Mouse (Mus musculus) spleen, postnatal 10 days (tissue): ENCODE data around the gene Nrm.

ENCODE experiments used
- DNase-seq, 2 experiments: peaks; one replicate each; pipeline ENCODE4 v3.0.0; 2021 to 2022; ENCODE audit warnings: low spot score in 2 of 2

Gene Nrm

GRCm38 (mm10) chr17:35861198-35861857 is at the start of gene Nrm:
Gene Nrm (plus strand): TSS chr17:35861318.
- DNase-seq: peak; percentile 89 to 94

DNA sequence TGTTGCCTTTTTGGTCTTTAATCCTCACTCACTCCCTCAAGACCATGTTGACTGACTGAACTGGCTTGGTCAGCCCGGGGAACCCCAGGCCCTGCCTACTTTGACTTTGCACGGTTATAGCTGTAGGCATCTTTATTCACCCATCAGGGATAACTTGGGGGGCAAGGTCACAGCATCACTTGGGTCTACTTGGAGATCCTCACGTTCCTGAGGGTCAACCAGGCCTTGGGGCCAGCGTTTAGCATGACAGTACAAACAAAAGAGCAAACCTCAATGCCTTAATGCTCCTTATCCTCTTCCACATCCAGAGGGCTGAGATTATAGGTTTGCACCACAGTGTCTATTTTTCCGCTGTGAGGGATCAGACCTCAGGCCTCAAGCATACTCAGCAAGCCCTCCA is 48.8 kb upstream of the Nrm start:
- no peak for DNase-seq

GRCm38 (mm10) chr17:35812736-35813135 is 48.4 kb upstream of the Nrm start:
- no peak for DNase-seq

- peak in 1 of 2 experiments; percentile 57 for DNase-seq
Observed at GRCm38 (mm10) chr17:35813245-35813647, 47.9 kb upstream of the Nrm start.

GRCm38 (mm10) chr17:35813653-35814052 is 47.5 kb upstream of the Nrm start:
- no peak for DNase-seq

- DNase-seq: no peak
Observed at GRCm38 (mm10) chr17:35814678-35815077, 46.4 kb upstream of the Nrm start.

DNA sequence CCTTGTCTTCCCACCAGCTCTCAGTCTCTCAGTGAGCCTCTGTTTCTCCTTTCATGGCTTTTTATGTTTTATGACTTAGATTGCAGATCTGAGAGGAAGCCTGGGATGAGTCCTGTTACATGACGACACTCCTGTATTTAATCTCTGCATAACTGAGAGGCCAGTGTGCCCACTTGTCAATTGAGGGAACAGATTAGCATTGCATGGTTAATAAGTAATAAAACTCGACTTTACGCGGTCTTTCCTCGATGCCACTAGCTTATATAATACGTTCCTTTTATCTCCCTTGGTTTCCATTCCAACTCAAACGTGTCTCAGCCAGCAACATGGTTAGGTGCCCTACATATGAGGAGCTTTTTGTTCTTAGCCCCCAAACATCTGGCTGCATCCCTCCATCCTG is 45.3 kb upstream of the Nrm start:
- no peak for DNase-seq

DNA sequence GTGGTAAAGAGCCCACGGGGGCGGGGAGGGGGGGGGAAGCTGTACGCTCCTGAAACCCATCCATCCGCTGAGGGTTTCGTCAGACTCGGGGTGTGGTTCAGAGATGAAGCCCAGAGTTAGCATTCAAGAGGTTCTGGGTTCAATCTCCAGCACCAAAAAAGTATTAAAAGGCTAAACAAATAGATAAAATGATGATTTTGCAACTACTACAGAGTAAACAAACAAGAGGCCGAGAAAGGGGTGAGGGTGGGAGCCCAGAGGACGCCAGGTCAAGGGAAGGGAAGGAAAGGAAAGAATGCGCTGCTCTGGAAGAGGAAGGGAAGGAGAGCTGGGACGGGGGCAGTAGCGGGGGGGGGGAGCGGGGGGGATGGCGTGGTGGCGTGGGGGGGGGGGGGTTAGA is 44.4 kb upstream of the Nrm start:
- no peak for DNase-seq

DNA sequence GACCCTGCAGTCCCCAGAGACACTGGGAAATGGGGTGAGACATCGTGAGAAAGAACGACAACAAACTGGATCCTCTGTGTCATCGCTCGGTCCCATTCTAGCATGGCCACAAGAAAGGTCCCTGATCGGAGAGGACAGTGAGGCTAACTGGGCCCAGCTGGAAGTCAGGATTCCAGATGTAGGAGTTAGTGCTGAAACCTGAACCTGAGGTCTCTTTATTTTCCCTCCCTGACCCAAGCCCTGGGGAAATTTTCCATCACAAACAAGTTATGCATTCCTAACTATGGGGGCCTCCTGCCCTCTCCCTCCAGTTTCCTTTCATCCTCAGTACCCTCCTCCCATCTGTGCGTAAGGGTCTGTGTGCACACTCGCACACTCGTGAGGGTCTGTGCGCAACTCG is 43.9 kb upstream of the Nrm start:
- no peak for DNase-seq

DNA sequence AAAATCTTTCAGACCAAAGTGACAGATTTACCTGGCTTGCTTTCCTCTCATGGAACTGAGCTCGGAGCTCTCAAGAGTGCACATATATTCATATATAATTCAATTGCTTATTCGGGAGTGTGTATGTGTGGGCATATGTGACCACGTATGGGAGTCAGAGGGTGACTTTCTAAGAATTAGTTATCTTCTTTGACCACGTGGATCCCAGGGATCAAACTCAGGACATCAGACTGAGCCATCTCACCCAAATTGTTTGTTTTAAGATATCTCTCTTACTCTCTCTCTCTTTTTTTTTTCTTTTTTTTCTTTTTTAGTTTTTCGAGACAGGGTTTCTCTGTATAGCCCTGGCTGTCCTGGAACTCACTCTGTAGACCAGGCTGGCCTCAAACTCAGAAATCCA is 41.0 kb upstream of the Nrm start:
- DNase-seq: no peak

DNA sequence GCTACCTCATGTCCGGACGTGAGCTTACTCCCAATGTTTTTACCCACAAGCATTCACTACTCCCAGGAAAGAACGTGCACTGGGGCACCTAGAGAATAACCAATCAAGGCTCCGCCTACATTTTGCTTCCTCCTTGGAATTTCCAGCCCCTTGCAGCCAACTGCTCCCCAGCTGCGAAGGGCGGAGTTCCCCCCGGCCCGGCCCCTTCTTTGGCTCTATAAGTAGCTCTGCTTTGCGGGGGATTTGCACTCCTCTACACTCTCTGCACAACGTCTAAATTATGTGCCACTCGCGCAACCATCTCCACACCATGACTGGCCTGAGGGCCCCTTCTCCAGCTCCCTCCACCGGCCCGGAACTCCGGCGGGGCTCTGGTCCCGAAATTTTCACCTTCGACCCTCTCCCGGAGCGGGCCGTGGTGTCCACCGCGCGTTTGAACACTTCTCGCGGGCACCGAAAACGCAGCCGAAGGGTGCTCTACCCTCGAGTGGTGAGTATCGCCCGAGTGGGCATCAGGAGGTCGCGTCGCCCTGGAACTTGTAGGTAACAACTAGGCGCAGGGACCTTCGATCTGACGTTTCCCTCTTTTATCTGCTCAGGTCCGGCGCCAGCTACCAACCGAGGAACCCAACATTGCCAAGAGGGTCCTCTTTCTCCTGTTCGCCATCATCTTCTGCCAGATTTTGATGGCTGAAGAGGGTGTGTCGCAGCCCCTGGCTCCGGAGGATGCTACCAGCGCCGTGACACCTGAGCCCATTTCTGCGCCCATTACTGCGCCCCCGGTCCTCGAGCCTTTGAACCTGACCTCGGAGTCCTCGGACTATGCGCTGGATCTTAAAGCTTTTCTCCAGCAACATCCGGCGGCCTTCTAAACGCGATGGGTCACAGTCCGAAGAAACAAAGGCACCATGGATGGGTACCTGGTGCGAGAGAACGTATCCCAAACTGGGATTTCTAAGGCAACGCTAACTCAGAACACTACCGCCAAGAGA is 39.4 kb upstream of the Nrm start, which contains the start of gene Ier3:
TSS of gene Ier3 (plus strand) at position 246 of the 992 bp plus-strand sequence.
- DNase-seq: peak; percentile 67 to 71

DNA sequence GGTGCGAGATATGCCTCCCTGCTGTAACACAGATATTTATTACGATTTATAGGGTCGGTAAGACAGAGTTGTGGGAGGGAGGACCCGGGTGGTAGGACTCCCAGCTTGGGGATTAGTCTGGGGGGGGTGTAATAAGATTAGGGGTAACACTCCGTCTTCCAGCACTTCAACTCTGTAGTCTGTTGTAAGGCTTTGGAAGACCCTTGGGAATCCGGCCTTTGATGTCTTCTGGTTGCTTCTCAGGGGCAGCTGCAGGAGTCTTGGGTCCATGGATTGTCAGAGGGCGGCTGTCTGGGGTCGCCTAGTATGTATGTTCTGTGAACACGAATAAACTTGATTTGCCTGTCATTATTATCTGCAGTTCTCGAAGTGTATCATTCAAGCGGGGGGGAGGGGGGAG is 38.6 kb upstream of the Nrm start:
- peak in 1 of 2 experiments; percentile 52 for DNase-seq

GRCm38 (mm10) chr17:35822964-35823937 is 37.9 kb upstream of the Nrm start, which contains the start of gene Flot1:
Gene Flot1 (plus strand): TSS chr17:35823230.
- DNase-seq: peak; percentile 83 to 92

- DNase-seq: peak; percentile 37 to 59
Observed at GRCm38 (mm10) chr17:35824402-35824801, 36.7 kb upstream of the Nrm start.

- no peak for DNase-seq
Observed at GRCm38 (mm10) chr17:35825109-35825850, 35.8 kb upstream of the Nrm start.

GRCm38 (mm10) chr17:35829737-35830136 is 31.4 kb upstream of the Nrm start:
- DNase-seq: peak; percentile 87 to 95

DNA sequence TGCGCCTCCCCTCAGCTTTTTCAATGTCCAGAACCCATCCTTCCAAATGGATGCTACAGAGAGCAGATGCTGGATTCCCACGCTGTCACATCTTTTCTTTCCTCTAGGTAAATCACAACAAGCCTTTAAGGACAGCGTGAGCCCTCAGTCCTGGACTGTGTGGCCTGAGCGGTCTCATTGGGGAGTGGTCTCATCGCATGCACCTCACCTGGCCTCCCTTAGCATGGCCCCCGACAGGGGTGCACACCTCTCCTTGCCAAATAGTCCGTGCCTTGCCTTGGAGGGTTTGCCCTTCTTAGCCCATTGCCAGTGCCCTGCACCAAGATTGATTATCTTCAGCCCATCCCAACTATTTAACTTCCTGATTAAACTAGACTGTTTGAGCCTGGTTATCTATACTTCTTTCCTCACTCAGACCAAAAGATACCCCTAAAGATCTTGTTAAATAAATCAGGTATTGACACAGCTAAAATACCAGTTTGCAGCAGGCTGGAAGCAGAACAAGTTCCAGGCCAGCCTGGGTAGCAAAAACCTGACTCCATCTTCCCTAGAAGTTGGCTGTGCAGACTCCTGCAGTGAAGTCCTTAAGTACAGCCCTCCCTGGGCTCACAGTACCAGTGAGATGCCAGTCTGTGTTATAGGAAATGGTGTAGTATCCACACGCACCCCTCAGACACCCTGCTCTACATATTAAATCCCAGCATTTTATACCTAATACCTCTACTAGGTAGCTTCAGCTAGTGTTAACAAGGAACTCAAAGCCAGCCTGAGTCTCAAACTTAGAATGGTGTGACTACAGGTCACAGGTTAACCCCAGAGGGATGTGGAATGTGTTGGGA is 28.5 kb upstream of the Nrm start:
- no peak for DNase-seq

- no peak for DNase-seq
Observed at GRCm38 (mm10) chr17:35833239-35833751, 27.8 kb upstream of the Nrm start.

DNA sequence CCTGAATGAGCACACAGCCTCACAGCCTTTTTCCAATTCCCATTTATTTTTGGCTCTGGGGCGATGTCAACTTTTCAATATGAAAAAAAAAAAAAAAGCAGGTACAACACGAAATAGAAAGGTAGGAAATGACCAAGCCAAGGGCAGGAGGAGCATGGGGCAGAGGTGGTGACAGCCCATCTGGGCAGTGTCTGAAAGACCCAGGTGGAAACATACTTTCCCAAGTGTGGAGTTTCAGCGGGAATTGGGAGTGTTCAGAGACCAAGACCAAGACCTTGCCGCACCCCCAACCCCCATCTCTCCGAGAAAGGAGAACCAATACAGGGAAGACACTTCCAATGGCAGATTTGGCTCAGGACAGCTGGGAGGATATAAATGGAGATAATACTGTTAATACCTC is 27.2 kb upstream of the Nrm start:
- no peak for DNase-seq
